Mouse (Mus musculus): Measurements from ENCODE around the gene Ccpg1.

Gene Ccpg1

DNA sequence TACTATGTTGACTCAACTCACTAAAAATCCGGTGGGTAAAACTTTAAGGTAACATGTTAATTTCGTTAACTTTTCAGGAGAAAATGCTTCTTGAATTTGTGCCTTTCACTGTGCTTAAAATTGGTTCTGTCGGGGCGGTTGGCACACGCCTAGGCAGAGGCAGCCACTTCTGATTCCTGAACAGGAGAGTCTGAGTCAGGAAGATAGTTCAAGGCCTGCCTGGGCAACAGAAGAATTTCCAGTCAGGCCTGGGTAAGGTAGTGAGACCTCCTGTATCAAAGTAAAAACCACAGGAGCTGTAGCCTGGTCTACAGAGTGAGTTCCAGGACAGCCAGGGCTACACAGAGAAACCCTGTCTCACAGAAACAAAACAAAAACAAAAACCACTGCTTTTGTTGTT is 7.3 kb downstream of the Ccpg1 start:
- no peak for DNase-seq (ENCODE audit: low spot score in 2 of 2)

GRCm38 (mm10) chr9:72996167-72996566 is 10.9 kb downstream of the Ccpg1 start:
- no peak for DNase-seq (ENCODE audit: low spot score in 2 of 2)

- DNase-seq (ENCODE audit: low spot score in 2 of 2): no peak
These were observed 11.6 kb downstream of the Ccpg1 start for GRCm38 (mm10) chr9:72996806-72997205.

DNA sequence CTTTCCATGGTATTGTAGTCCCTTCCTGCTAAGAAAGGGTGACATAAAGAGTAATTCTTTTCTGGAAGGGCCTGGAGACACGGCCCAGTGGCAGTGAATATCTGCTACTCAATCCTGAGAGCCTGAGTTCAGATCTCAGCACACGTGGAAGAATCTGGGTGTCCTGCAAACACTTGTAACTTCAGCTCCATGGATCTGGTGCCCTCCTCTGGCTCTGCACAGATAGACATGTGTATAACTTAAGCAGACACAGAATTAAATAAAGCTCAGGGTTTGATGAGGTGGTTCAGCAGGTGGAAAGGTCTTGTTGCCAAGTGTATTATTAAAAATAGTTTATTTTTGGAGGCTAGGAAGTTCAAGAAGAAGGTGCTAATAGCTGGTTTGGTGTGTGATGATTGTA is 15.3 kb downstream of the Ccpg1 start:
- no peak for DNase-seq (ENCODE audit: low spot score in 2 of 2)

DNA sequence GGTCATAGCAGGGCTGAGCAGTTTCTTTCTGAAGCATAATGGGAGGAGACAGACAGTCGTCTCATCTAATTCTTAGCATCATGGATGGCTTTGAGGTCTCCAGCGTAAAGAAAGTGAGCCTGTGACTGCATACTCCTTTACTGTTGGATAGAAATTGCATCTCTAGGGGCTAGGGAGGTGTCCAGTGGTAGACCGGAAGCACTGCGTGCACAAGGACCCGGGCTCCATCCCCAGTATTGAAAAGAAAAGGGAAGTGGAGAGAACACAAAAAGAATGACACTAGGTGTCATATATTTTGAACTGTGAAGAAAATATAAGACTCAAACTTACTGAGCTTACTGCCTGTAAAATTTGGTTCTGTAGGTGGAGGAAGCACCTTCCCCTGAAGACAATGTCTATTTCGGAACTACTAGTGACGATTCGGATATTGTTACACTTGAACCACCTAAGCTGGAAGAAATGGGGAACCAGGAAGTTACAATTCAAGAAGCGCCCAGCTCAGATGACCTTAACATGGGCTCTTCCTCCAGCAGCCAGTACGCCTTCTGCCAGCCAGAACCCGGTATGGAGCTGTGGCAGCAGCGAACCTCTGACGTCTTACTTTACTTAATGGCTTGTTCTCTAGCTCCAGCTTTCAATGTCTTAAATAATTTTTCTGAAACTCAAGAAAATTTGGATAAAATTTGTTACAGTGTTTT is 16.2 kb downstream of the Ccpg1 start:
- no peak for DNase-seq (ENCODE audit: low spot score in 2 of 2)

- no peak for DNase-seq (ENCODE audit: low spot score in 2 of 2)
These were observed 16.9 kb downstream of the Ccpg1 start for GRCm38 (mm10) chr9:73002177-73002576.

- DNase-seq (ENCODE audit: low spot score in 2 of 2): no peak
These were observed 18.8 kb downstream of the Ccpg1 start for GRCm38 (mm10) chr9:73004076-73004475.

- no peak for DNase-seq (ENCODE audit: low spot score in 2 of 2)
These were observed 19.9 kb downstream of the Ccpg1 start for GRCm38 (mm10) chr9:73005106-73005505.

- no peak for DNase-seq (ENCODE audit: low spot score in 2 of 2)
These were observed 20.9 kb downstream of the Ccpg1 start for GRCm38 (mm10) chr9:73006175-73006574.

GRCm38 (mm10) chr9:73008384-73008783 is 23.2 kb downstream of the Ccpg1 start:
- DNase-seq (ENCODE audit: low spot score in 2 of 2): no peak

DNA sequence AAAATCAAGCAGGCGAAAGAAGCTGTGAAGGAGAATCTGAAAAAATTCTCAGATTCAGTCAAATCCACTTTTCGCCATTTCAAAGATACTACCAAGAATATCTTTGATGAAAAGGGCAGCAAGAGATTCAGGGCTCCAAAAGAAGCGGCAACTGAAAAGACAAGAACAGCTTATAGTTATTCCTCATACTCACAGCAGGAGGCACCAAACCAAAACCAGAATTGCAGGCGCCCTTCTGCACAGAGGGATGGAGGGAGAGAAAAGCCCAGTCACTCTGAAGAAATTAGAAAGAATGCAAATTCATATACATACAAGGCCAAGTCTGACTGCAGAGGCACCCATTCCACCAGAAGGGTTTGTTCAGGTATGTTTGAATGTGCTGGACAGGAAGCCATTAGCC is 27.4 kb downstream of the Ccpg1 start:
- DNase-seq (ENCODE audit: low spot score in 2 of 2): no peak

DNA sequence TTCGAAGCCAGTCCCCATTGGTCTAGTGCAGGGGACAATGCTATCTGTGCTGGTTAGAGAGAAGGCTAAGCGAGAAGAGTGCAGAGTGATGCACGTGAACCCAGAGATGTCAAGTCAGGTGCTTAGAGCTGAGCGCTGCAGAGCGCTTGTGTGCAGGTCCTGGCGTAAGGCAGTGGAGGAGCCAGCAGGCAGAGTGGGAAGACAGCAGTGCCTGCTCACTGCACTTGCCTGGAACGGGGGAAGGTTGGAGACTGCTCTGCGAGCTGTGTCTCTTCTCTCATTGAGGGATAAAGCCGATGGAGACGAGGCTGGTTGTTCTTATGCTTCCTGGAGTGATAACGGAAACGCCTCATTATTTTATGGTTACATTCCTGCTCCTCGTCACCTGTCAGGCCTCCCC is 29.5 kb downstream of the Ccpg1 start:
- no peak for DNase-seq (ENCODE audit: low spot score in 2 of 2)

DNA sequence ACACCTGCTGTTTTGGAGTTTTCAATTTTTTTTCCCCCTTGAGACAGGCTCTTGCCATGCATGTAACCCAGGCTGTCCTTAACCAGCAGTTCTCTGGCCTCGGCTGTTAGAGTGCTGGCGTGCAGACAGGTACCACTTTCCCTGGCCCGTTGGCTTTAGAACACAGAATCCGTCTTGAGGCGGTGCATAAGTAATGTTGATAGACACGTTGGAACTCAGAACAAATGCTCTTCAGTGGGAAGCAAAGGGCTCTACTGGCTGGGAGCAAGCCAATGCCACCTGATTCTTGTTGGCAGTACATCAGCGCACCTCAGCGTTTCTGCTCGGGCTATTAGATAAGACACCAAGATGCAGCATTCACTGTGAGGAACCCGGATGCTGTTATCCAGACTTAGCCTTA is 34.6 kb downstream of the Ccpg1 start:
- no peak for DNase-seq (ENCODE audit: low spot score in 2 of 2)

DNA sequence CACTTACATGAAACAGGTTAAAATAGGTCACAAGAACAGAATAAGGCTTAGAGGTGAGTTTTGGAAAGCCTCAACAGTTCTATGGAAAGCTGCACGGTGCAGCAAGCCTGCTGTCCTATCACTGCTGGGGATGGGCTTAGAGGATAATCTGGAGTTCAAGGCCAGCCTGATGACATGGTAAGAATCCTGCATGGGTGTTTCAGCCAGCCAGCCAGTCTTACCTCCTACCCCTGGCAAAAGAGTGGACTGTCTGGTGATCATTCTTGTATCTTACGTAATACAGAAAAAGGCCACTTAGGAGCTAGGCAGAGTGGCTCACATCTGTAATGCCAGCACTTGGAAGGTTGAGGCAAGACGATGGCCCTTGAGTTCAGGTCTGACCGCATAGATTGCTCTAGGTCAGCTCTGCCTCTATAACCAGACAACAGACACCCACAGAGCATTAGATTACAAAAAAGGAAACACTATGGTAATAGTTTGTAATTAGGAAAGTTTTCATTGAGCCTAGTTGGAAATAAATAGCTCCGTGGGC is 35.4 kb downstream of the Ccpg1 start:
- no peak for DNase-seq (ENCODE audit: low spot score in 2 of 2)

GRCm38 (mm10) chr9:73025818-73026636 is 40.8 kb downstream of the Ccpg1 start:
- no peak for DNase-seq (ENCODE audit: low spot score in 2 of 2)

- no peak for DNase-seq (ENCODE audit: low spot score in 2 of 2)
These were observed 45.2 kb downstream of the Ccpg1 start for GRCm38 (mm10) chr9:73030443-73030842.

DNA sequence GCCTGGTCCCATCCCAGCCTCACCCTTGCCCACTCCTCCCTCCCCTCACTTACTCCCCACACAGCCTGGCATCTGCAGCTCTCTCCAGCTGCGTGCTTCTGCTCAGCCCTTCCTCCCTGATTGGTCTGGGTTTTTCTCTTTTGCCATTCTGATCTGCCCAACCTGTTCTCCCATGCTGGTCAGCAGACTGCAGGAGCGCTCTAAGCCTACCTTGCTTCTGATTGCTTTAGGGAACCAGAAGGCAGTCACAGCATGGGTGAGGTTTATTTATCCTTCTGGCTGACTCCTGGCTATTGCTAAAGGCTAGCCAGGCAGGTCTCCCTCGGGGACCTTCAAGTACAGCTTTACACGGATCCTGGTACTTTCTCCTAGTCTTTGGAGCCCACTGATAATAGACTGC is 46.2 kb downstream of the Ccpg1 start:
- no peak for DNase-seq (ENCODE audit: low spot score in 2 of 2)

GRCm38 (mm10) chr9:73033406-73033805 is 48.2 kb downstream of the Ccpg1 start:
- DNase-seq (ENCODE audit: low spot score in 2 of 2): no peak

DNA sequence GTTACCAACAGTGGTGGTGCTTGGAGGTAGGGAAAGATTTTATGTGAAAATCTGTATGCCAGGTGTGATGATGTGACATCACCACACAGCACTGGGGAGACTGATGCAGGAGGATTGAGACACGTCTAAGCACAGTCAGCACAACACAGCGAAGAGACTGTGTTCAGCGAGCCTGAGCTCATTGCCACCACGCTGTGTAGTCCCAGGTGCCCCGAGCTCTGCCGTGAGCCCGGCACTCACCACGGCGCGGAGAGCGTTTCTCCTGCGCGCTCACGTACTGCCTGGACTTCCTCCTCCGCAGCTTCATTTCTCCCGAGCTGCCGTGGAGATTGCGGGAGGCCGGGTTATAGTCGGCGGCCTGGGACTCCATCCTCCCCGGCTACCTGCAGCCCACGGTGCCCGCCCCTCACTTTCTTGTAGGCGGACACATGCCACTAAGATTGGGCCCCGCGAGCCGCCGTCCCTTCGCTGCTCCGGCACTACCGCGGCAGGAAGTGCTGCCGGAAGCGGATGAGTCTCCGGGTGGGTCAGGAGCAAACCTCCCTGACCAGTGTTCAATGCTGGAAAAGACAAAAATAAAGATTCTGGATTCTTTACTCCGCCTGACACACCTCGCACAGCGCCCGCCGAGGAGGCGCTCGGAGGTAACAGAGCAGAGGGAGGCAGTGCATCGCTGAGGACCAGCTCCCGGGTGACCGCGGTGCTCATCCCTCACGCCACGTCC is 54.2 kb downstream of the Ccpg1 start:
- peak; percentile 79 to 84 for DNase-seq (ENCODE audit: low spot score in 2 of 2)

DNA sequence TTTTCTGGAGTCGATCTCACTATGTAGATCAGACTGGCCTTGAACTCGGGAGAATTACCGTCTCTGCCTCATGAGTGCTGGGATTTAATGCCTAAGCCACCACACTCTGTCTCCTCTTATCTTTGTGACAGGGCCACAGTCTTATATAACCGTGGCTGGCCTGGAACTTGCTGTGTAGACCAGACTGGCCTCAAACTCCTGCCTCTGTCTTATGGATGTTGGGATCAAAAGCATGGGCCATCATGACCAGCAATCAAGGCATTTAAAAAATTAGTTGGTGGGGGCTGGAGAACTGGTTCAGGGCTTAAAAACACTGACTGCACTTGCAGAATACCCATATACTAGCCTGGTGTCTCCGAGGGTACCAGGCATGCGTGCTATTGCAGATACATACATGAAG is 54.9 kb downstream of the Ccpg1 start, which contains the start of gene Pigb:
Pigb (minus strand) TSS at position 299 of the 400 bp plus-strand sequence.
- no peak for DNase-seq (ENCODE audit: low spot score in 2 of 2)

- peak; percentile 65 to 82 for DNase-seq (ENCODE audit: low spot score in 2 of 2)
These were observed 59.2 kb downstream of the Ccpg1 start, which contains the start of gene Rab27a for GRCm38 (mm10) chr9:73044146-73045079. Rab27a (plus strand) TSS chr9:73044854.
